Mouse (Mus musculus) lung, adult 2 months (tissue): ENCODE measurements at regions not wholly inside any gene's neighbourhood (a gene's known extent, or its start where the extent isn't known, plus 50 kb on each side); places are given as distances from the start of the nearest gene placed in this dataset.

Source experiments
- CTCF ChIP-seq: fragments of 200-500 bp; IDR thresholded peaks from 2 replicates; pipeline ENCODE4 v1.5.1; 2011; ENCODE audit warnings: mild to moderate bottlenecking, low read length, control low read depth; ENCODE audit not compliant: insufficient read depth
- POLR2A ChIP-seq: fragments of 200-500 bp; IDR thresholded peaks from 2 replicates; pipeline ENCODE4 v1.6.1; 2011; ENCODE audit warnings: low read depth, mild to moderate bottlenecking, control low read depth, low read length, borderline replicate concordance; ENCODE audit errors: extremely low read depth

DNA sequence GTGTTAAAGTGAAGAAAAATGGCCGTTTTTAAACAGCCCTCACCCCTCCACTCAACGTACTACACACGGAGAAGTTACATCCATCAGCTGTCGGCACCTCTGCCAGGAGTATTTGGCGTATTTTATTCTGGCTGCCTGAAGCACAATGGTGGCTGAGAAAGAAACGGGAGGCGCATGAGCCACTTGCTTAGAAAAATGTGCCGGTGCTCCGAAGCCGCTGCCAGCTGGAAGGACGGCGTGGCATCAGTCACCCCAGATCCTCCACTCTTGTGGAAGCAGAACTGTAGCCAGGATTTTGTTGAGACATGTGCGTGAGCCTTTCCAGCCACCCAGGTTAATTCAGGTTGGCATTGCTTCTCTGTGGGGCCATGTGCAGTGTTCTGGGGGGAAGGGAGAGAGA lies 103.1 kb upstream of the A230072I06Rik start:
- TF ChIP-seq CTCF, result no peak
- TF ChIP-seq POLR2A, result no peak
